Mouse (Mus musculus): ENCODE data around the gene Msrb2.

The Msrb2 gene

GRCm38 (mm10) chr2:19390411-19391143, 19.3 kb downstream of the Msrb2 start:
- no peak for DNase-seq (ENCODE audit: low spot score)

DNA sequence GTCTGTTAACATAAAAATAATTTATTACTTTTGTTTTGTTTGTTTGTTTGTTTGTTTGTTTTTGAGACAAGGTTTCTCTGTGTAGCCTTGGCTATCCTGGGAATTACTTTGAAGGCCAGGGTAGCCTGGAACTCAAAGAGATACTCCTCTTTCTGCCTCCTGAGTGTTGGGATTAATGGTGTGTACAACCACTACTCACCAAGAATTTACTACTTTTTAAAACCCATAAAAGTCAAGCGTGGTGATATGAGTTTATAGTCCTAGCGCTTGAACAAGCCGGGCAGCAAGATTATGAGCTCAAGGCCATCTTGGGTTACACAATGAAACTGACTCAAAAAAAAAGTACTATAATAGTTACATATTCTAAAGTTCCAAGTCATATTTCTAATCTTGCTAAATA, 20.4 kb downstream of the Msrb2 start:
- no peak for DNase-seq (ENCODE audit: low spot score)

GRCm38 (mm10) chr2:19392793-19393192, 21.6 kb downstream of the Msrb2 start:
- DNase-seq (ENCODE audit: low spot score): no peak

- DNase-seq (ENCODE audit: low spot score): no peak
Measured at GRCm38 (mm10) chr2:19405409-19405808, 34.2 kb downstream of the Msrb2 start.

DNA sequence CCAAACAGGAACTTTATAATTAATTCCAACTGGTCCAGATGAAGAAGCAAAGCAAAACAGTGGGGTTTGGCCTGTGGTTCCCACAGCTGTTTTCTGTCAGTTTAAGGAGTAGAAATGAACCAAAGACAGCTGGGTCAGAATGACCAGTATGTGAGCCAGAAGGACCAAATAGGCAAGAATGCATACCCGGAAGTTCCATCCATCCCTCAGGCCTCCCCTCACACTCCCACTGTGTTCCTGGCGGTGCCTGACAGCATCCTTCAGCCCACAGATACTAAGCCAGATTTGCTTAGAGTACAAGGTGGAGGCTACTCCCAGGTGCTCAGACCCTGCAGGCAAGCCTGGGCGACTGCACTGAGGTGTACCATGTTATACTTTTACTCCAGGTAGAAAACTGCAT, 35.3 kb downstream of the Msrb2 start:
- DNase-seq (ENCODE audit: low spot score): peak; percentile 16

DNA sequence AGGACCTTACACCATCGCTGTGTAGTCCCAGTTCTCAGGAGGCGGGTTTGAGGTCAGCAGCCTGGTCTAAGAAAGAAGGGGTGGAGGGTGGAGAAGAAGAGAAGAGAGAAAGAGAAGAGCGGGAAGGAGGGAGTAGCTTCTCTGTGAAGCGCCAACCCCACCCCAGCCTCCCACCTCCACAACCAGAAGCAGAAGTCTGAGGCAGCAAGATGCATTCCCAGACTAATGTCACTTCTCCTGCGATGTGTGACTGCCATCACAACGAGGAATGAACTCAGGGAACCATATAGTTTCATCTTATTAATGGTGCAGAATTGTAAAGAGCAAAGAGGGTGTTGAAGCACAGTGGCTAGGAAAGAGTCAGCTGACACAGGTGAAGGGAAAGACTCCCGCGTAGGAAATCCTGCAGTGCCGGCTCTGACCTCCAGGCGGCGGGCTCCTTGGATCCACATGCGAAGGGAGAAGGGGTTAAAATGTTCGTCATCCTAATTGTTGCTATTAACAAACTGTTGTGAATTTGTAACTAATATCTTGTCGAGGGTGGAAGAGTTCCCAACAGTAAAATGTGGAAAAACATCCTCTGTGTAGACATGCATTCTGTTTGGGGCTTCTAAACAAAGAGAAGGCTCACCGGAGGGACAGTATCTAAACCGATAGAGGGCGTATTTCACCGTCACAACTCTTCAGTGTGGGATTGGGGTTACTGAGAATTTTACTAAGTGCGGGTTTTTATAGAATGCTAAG, 43.2 kb downstream of the Msrb2 start:
- peak; percentile 57 for DNase-seq (ENCODE audit: low spot score)

GRCm38 (mm10) chr2:19415063-19415521, 43.9 kb downstream of the Msrb2 start:
- DNase-seq (ENCODE audit: low spot score): no peak

- DNase-seq (ENCODE audit: low spot score): no peak
Measured at GRCm38 (mm10) chr2:19416066-19416465, 44.8 kb downstream of the Msrb2 start.

DNA sequence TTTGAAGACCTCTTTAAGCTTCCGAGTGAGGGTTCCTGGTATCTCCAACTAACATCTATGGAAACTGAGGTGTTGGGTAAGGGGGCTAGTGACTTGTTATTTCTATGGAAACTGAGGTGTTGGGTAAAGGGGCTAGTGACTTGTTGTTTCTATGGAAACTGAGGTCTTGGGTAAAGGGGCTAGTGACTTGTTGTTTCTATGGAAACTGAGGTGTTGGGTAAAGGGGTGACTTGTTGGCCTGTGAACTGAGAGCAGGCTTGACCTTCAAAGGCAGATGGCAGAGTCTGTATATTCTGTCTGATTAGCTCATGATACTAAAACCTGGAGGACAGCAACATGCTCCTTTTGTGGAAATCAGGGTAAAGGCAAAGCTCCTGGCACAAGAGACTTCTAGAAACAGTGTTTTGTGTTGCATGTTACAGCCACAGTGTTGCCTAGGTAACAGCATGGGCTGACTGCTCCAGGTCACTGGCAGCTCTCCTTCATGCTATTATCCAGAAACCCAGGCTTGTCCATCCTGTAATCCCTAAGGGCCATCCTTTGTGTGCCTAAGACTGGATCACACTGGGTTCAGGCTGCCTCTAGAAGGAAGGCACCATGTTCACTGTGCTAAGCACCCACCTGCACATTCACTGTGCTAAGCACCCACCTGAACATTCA, 48.6 kb downstream of the Msrb2 start:
- no peak for DNase-seq (ENCODE audit: low spot score)

- DNase-seq (ENCODE audit: low spot score): no peak
Measured at GRCm38 (mm10) chr2:19422226-19422625, 51.0 kb downstream of the Msrb2 start.

GRCm38 (mm10) chr2:19423086-19423485, 51.8 kb downstream of the Msrb2 start:
- DNase-seq (ENCODE audit: low spot score): no peak

DNA sequence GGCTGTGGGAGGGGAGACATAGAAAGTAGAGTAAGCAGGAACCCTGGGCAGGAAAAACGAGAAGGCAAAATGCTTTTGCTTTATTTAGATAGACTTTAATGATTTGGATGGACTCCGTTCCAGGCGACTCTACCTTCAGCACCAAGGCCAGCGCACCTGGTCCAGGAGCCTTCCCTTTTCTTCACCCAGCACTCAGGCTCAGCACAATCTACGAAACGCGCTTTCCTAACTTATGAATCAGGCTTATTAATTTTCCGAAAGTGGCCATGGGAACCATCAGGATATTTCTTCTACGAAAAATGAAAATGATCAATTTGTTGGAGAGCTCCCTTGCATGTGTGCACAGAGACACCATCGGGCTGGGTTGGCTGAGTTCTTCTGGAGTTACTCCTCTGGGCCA, 57.8 kb downstream of the Msrb2 start:
- peak; percentile 55 for DNase-seq (ENCODE audit: low spot score)

GRCm38 (mm10) chr2:19429691-19430690, 58.8 kb downstream of the Msrb2 start:
- DNase-seq (ENCODE audit: low spot score): no peak

DNA sequence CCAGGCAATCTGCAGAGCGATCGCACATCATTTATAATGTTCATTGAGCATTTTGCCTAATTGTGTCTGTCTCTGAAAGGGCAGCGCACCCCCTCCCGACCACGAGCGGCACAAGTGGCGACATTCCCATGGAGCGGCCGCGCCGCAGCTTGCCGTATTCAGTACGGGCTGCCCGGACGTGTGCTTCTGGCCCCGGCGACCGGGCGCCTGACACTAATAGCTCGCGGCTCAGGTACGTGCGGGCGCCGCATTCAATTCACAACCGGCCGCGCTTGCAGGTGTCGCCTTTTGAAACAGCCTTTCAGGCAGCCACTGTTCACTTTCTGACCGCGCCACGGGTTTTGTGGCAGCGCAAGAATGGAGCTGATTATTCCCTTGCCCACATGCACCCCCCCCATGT, 59.5 kb downstream of the Msrb2 start:
- no peak for DNase-seq (ENCODE audit: low spot score)

DNA sequence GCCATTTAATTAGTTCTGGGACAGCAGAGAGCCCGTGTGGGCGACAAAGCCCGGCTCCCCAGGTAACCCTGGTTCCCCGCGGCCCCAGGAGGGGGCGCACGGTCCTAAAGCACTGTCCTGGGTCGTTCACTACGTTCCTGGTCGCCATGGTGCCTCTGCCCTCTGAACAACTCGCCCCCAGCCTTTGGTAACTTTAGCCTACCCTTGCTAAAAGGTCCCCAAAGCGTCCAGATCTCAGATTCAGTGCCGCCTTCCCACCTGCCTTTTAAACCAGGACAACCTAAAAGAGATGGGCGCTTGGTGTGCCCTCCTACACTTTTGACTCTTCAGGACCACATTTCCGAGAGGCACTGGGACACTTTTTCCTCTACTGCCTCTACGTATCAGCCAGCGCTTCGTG, 59.9 kb downstream of the Msrb2 start:
- peak; percentile 15 for DNase-seq (ENCODE audit: low spot score)

DNA sequence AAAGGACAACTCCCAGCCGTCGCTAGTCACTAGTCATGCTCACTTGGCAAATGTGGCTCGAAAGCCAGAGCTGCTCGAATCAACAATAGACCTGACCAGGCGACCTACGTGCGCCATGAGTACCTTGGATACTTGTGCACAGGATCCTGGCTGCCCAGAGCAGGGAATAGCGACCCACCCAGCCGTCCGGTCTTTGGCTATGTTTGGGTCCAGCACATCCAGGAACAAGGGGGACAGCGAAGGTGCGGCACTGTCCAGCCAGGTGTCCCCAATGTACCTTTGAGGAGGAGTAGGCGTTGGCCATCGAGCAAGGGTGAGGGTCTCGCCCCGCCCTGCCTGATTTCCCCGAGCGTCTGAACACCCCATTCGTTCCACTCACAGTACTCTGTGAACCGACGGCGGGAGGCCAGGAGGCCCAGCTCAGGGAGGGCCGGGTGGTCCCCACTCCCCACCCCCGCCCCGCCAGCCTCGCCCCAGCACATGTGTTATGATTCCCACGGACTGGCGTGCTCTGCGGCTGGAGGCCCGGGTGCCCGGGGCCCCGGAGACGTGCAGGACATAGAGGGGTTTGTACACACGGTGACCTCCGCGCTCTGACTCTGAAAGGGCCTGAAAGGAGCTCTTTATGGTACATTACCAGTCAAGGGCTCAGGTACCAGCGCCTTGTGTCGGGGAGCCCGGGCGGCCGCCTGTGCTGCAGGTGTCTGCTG, 60.5 kb downstream of the Msrb2 start:
- no peak for DNase-seq (ENCODE audit: low spot score)

DNA sequence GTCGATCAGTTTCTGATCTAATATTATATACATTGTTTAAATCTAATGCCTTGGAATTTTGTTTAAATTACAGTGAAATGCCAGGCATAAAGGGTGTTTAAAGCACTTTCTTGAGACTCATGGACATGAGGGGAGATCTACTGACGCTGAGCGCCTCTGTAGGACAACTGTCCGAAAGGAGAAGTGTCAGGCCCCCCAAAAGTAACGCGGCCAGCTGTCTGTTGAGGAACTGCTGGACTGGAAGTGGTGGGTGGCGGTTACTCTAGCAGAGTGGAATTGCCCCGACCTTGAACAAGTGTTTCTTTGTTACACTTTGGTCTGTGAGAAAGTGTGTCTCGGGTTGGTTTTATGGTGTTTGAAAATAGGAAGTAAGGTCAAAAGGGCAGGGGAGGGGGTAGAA, 73.1 kb downstream of the Msrb2 start:
- DNase-seq (ENCODE audit: low spot score): no peak

Measured in ovary, postnatal 36 days (tissue).